Mouse (Mus musculus): Measurements from ENCODE around the gene Sept12. TPM values are rescaled to one million over a fixed set of nuclear protein-coding genes. Genes with fewer than 3 reads are reported as not detected.

The Sept12 gene
- polyA plus RNA-seq, 1 experiment from 2014 or later = not detected

DNA sequence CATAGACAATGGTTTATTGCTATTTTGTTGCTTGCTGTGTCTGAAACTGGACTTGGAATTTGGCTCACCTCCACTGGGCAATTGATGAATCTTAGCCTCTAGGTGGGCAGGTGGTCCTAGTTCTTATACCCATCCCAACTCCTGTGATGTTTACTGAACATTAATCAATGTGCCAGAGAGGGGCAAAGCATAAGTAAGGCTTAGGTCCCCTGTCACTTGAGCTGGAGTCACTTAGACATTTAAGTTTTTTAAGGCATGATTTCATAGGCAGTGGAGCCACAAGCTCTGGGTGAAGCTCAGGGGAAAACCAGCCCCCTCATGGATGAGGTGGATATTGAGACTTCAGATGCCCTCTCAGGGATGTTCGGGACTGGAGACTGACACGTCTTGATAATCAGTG lies 59.2 kb downstream of the Sept12 start, which contains the start of gene Nudt16l1:
Nudt16l1 (plus strand) TSS at position 301 of the 400 bp plus-strand sequence.
- no peak for DNase-seq (ENCODE audit: low spot score)
- H3K27me3 ChIP-seq (replicated peaks; ENCODE audit: control insufficient read depth, insufficient read depth, low read length) = no peaks in the 10 kb centered on the region
- WGBS = 2% methylated on average over 2 of the region's 2 CpGs

GRCm38 (mm10) chr16:4937351-4938190 lies 60.1 kb downstream of the Sept12 start:
- H3K4me2 ChIP-seq (ENCODE audit: low read length) = no peak overlapping the region
- H3K9ac ChIP-seq (ENCODE audit: low read length) = no peak overlapping the region
- H3K9me3 ChIP-seq (ENCODE audit: control insufficient read depth, low read length) = no peaks in the 10 kb centered on the region
- no peaks in the 10 kb centered on the region for H3K27me3 ChIP-seq (replicated peaks; ENCODE audit: control insufficient read depth, insufficient read depth, low read length)
- 89% methylated on average over 8 of the region's 8 CpGs for WGBS
- H3K36me3 ChIP-seq (ENCODE audit: control insufficient read depth, insufficient read depth, low read length) = peaks cover 69% of the 10 kb centered on the region
- DNase-seq (ENCODE audit: low spot score) (no peak), ATAC-seq (replicated peaks; ENCODE audit: low FRiP score, low TSS enrichment, low read depth) (no peak)
- H3K27ac ChIP-seq (ENCODE audit: low read depth) = no peak overlapping the region
- no peak overlapping the region for H3K4me3 ChIP-seq (ENCODE audit: low read depth, low read length)
- peaks cover 8% of the 10 kb centered on the region; the same call in 1 of the 2 replicates for H3K4me1 ChIP-seq (replicated peaks; ENCODE audit: control insufficient read depth, insufficient read depth, low read length)

More for the DNA sequence above, 59.2 kb downstream of the Sept12 start, which contains the start of gene Nudt16l1:
- peaks cover 69% of the 10 kb centered on the region for H3K36me3 ChIP-seq (ENCODE audit: control insufficient read depth, insufficient read depth, low read length)
- peaks cover 8% of the 10 kb centered on the region; the same call in 1 of the 2 replicates for H3K4me1 ChIP-seq (replicated peaks; ENCODE audit: control insufficient read depth, insufficient read depth, low read length)
- no peak; the same call in 1 of the 2 replicates for ATAC-seq (replicated peaks; ENCODE audit: low FRiP score, low TSS enrichment, low read depth)
- no peaks in the 10 kb centered on the region for H3K9me3 ChIP-seq (ENCODE audit: control insufficient read depth, low read length)
- peak within 1 kb of the TSS; percentile 83 for H3K27ac ChIP-seq (ENCODE audit: low read depth)
- H3K4me2 ChIP-seq (ENCODE audit: low read length) = peak within 1 kb of the TSS; percentile 73
- H3K4me3 ChIP-seq (ENCODE audit: low read depth, low read length) = peak within 1 kb of the TSS; percentile 72
- H3K9ac ChIP-seq (ENCODE audit: low read length) = peak within 1 kb of the TSS; percentile 90

Other genes with a start within 250 kb of the Sept12 start
- gene Cdip1, start 207.6 kb downstream of the Sept12 start, polyA plus RNA-seq (2014; fragmentation: Nextera tagmentation; extraction: Ambion mirVana) = 85.3 and 95.5 TPM in 2 replicates
- gene 4930562C15Rik, start 162.4 kb downstream of the Sept12 start, polyA plus RNA-seq (2014; fragmentation: Nextera tagmentation; extraction: Ambion mirVana) = 0.43 and 0.55 TPM in 2 replicates
- 39.3 and 40.6 TPM in 2 replicates for gene Ubald1, start 117.5 kb downstream of the Sept12 start, polyA plus RNA-seq (2014; fragmentation: Nextera tagmentation; extraction: Ambion mirVana)
- 83.7 and 87.6 TPM in 2 replicates for gene Mgrn1, start 111.6 kb downstream of the Sept12 start, polyA plus RNA-seq (2014; fragmentation: Nextera tagmentation; extraction: Ambion mirVana)
- 145 and 162 TPM in 2 replicates for gene Nudt16l1, start 59.1 kb downstream of the Sept12 start, polyA plus RNA-seq (2014; fragmentation: Nextera tagmentation; extraction: Ambion mirVana)
- 45.0 and 51.7 TPM in 2 replicates for gene Anks3, start 33.6 kb downstream of the Sept12 start, polyA plus RNA-seq (2014; fragmentation: Nextera tagmentation; extraction: Ambion mirVana)
- gene Smim22, start 9.4 kb upstream of the Sept12 start, polyA plus RNA-seq (2014; fragmentation: Nextera tagmentation; extraction: Ambion mirVana) = 42.6 and 57.4 TPM in 2 replicates
- 57.0 and 59.3 TPM in 2 replicates for gene Rogdi, start 15.7 kb upstream of the Sept12 start, polyA plus RNA-seq (2014; fragmentation: Nextera tagmentation; extraction: Ambion mirVana)
- 93.9 and 101 TPM in 2 replicates for gene Glyr1, start 52.0 kb upstream of the Sept12 start, polyA plus RNA-seq (2014; fragmentation: Nextera tagmentation; extraction: Ambion mirVana)
- 22.4 and 22.6 TPM in 2 replicates for gene Ubn1, start 52.2 kb upstream of the Sept12 start, polyA plus RNA-seq (2014; fragmentation: Nextera tagmentation; extraction: Ambion mirVana)
- gene Ppl, start 134.6 kb upstream of the Sept12 start, polyA plus RNA-seq (2014; fragmentation: Nextera tagmentation; extraction: Ambion mirVana) = 5.4 and 5.8 TPM in 2 replicates
- gene Sec14l5, start 149.3 kb upstream of the Sept12 start, polyA plus RNA-seq (2014; fragmentation: Nextera tagmentation; extraction: Ambion mirVana) = 0.05 and 0.11 TPM in 2 replicates
- gene Nagpa, start 206.2 kb upstream of the Sept12 start, polyA plus RNA-seq (2014; fragmentation: Nextera tagmentation; extraction: Ambion mirVana) = 18.5 and 20.0 TPM in 2 replicates
- gene AU021092, start 224.4 kb upstream of the Sept12 start, polyA plus RNA-seq (2014; fragmentation: Nextera tagmentation; extraction: Ambion mirVana) = 3.4 and 3.7 TPM in 2 replicates
- 28.7 and 32.1 TPM in 2 replicates for gene Alg1, start 235.8 kb upstream of the Sept12 start, polyA plus RNA-seq (2014; fragmentation: Nextera tagmentation; extraction: Ambion mirVana)

All from intestine, embryonic 14.5 days (tissue).